Mouse (Mus musculus) mouse embryonic stem cell (cell line): Measurements from ENCODE around the gene Adcy4.

ENCODE experiments used
- in situ Hi-C, 2 experiments: fragments of 300-500 bp; cut with MboI; formaldehyde crosslinking; loops; 1 replicate in 1 of 2; 3 replicates in 1 of 2; pipeline ENCODE4 v1.14.3; 2019 to 2020; ENCODE audit warnings: low sequenced_read_pairs in 2 of 2, low pct_unique_long_range_greater_than_20kb in 1 of 2, mixed read lengths in 1 of 2; ENCODE audit not compliant: unreplicated experiment in 1 of 2

Adcy4 gene

DNA sequence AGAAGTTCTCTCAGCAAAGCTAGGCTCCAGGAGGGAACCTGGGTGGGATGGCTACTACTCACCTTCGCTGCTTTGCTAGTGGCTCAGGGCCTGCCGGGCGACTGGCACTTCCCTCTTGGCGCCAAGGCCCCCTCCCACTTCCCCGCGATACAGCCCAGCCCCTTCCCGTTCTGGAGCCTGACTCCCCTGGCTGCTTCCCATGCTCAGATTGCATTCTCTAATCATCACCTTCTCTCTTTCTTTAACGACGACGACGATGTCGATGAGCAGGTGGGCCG, at the start of gene Adcy4:
Gene Adcy4 (minus strand): TSS at position 138 of the 278 bp plus-strand sequence.
- in situ Hi-C loops: no loop called here

GRCm38 (mm10) chr14:55833126-55833525, 49.2 kb upstream of the Adcy4 start:
- in situ Hi-C loops: no loop called here

DNA sequence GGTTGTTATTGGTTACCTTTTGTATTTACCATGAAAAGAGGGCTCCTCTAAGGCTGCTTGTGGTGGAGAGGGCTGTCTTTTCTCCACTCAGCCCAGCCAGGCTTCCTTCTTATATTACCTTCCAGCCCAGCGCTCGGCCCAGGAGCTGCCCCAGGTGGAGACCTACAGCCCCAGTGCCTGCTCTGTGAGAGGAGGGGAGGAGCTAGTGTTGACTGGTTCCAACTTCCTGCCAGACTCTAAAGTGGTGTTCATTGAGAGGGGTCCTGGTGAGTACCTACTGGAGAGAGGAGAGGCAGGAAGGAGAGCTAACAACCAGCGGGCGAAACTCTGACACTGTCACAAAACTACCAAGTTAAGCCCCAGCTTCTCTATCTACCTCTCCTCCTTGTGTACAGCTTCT, 46.4 kb upstream of the Adcy4 start:
- in situ Hi-C loops: no loop called here

DNA sequence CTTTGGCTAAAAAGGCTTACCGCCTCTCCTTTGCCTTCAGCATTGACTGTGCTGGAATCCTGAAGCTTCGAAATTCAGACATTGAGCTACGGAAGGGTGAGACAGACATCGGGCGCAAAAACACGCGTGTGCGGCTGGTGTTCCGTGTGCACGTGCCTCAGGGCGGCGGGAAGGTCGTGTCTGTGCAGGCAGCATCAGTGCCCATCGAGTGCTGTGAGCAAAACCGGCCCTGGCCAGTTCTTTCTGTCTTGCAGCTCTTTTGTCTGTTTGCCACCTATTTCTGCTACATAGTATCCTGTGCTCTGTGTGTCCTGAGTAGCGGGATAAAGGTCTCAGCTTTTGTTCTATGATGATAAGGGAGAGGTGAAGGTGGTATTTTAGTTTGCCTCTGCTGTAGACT, 46.0 kb upstream of the Adcy4 start:
- in situ Hi-C loops: no loop called here

- in situ Hi-C loops: no loop called here
These were observed 44.9 kb upstream of the Adcy4 start for GRCm38 (mm10) chr14:55828716-55829263.

DNA sequence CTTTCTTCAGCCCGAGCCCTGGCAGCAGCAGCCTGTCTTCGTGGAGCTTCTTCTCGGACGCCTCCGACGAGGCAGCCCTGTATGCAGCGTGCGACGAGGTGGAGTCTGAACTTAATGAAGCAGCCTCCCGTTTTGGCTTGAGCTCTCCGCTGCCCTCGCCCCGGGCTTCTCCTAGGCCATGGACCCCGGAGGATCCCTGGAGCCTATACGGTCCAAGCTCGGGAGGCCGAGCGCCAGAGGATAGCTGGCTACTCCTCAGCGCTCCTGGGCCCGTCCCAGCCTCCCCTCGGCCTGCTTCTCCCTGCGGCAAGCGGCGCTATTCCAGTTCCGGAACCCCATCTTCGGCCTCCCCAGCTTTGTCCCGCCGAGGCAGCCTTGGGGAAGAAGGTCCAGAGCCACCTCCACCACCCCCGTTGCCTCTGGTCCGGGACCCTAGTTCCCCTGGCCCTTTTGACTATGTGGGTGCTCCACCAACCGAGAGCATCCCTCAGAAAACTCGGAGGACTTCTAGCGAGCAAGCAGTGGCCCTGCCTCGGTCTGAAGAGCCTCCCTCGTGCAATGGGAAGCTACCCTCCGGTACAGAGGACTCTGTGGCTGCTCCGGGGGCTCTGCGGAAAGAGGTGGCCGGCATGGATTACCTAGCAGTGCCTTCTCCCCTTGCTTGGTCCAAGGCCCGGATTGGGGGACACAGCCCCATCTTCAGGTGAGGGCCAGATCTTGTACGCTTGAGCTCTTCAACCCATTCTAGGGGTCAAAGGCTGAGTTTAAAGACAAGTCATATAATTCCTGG, 42.9 kb upstream of the Adcy4 start:
- in situ Hi-C loops: no loop called here

GRCm38 (mm10) chr14:55826142-55826541, 42.2 kb upstream of the Adcy4 start:
- in situ Hi-C loops: no loop called here

DNA sequence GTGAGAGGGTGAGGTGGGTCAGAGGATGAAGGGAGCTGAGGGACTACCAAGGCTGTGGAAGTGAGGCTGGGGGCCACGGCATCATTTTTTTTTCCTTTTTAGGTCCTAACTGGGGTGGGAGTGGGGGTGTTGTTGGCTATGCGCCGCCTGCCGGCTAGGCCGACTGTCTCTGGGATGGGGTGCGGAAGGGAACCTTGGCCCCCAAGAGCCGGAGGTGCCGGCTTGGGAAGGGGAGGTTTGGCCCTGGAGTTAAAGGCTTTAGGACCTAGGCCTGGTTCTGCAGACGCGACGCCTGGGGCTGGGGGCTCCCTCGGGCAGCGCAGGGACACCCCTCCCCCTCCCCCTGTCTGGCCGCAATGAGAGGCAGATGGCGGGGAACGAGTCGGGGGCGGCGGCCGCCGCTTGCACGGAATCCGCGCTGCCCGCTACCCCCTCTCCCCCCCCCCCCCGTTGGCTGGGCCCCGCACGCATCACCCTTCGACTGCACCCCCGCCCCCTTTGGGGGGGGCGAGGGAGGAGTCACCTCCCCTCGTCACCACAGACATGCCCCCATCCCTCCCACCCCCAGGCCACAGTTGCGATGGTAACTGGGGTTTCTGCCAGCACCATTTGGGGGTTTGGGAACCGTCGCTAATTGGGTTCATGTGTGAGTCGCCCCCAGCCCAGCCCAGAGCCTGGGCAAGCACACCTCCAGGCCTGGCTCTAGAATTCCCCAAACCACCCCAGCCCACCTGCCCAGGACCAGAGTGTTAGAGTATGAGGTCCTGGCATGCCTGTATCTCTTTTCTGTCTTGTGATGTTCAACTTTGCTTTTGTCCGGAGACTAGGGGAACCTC, 41.5 kb upstream of the Adcy4 start:
- in situ Hi-C loops: no loop called here

DNA sequence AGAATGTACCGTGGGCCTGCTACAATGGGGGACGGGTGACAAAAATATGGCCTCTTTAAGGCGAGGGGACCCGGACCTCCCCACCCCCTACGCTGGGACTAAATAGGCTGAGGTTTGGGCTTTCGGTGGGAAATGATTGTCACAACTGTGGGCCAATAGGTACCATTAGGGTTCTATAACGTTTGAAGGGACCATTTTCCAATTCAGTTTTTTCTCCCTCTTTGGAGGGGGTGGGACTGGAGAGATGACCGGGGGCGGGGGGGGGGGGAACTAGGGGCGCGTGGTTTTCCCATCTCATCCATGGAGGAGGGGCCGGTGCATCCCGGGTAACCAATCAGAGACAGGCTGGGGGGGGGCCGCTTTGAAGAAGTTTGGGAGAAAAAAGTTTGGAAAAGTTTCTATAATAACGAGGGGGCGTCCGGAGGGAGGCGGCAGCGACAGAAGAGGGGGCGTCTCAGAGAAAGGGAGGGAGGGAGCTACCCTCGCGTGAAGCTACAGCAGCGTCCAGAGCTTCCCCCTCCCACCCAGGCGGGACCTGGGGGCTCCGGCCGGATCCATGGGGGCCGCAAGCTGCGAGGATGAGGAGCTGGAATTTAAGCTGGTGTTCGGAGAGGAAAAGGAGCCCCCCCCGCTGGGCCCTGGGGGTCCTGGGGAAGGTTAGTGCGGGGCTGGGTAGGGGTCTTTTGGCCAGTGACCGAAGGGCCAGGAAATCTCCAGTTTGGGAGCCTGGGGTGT, 40.8 kb upstream of the Adcy4 start:
- in situ Hi-C loops: loop anchor here (5.0 kb wide), 1 partner anchor 38 kb away; no protein-coding TSS in a partner anchor

- in situ Hi-C loops: loop anchor here (5.0 kb wide), 1 partner anchor 38 kb away; no protein-coding TSS in a partner anchor
These were observed 40.1 kb upstream of the Adcy4 start for GRCm38 (mm10) chr14:55824001-55824480.

GRCm38 (mm10) chr14:55822991-55823762, 39.3 kb upstream of the Adcy4 start, which contains the start of gene Nfatc4:
Nfatc4 (plus strand) TSS chr14:55823144.
- in situ Hi-C loops: loop anchor here (5.0 kb wide), 1 partner anchor 39 kb away; no protein-coding TSS in a partner anchor

GRCm38 (mm10) chr14:55822435-55822990, 38.6 kb upstream of the Adcy4 start:
- in situ Hi-C loops: loop anchor here (5.0 kb wide), 1 partner anchor 40 kb away; no protein-coding TSS in a partner anchor

DNA sequence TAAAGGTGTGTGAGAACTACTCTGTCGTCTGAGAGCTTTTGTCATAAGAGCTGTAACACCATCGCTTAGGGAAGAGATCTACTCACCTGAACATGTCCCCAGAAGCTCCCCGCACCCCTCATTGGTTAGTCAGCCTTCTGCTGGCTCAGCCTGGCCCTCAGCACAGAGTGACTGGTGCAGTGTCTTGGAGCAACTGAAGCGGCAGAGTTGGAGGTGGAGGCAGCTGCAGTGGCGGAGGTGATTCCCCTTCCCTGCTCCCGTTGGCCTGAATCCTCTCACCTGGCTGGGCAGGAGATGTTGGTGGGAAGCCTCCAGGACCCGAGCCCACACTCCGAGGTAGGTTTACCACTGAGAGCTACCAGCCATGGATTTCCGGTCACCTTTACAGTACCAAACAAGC, 36.7 kb upstream of the Adcy4 start:
- in situ Hi-C loops: loop anchor here (5.0 kb wide), 1 partner anchor 42 kb away; no protein-coding TSS in a partner anchor

- in situ Hi-C loops: loop anchor here (5.0 kb wide), 1 partner anchor 42 kb away; no protein-coding TSS in a partner anchor
These were observed 36.0 kb upstream of the Adcy4 start for GRCm38 (mm10) chr14:55819845-55820405.

GRCm38 (mm10) chr14:55815310-55815751, 31.4 kb upstream of the Adcy4 start:
- in situ Hi-C loops: no loop called here

GRCm38 (mm10) chr14:55814885-55815284, 31.0 kb upstream of the Adcy4 start:
- in situ Hi-C loops: no loop called here
